Mouse (Mus musculus) left cerebral cortex, postnatal 14 days (tissue): ENCODE measurements at regions not wholly inside any gene's neighbourhood (a gene's known extent, or its start where the extent isn't known, plus 50 kb on each side); places are given as distances from the start of the nearest gene placed in this dataset.

Experiments used
- DNase-seq, 2 experiments: peaks; one replicate each; pipeline ENCODE4 v3.0.0; 2021 to 2022; ENCODE audit warnings: low spot score in 2 of 2, mixed read lengths in 1 of 2
- intact Hi-C: fragments of 180-260 bp; cut with DNase I; formaldehyde crosslinking; loops from one replicate; pipeline ENCODE4 v1.15.1; 2025

GRCm38 (mm10) chr1:101272365-101272764, 1499.8 kb downstream of the Cntnap5b start:
- intact Hi-C loops: no loop called here
- no peak for DNase-seq

GRCm38 (mm10) chr1:101273633-101274032, 1501.1 kb downstream of the Cntnap5b start:
- intact Hi-C loops: no loop called here
- peak in 1 of 2 experiments; percentile 4 for DNase-seq

GRCm38 (mm10) chr1:101285416-101285815, 1512.9 kb downstream of the Cntnap5b start:
- intact Hi-C loops: no loop called here
- no peak for DNase-seq
